Mouse (Mus musculus) Muller cell, postnatal 12 days (primary cell): ENCODE results near the gene Hax1.

Source experiments
- DNase-seq: peaks from one replicate; pipeline ENCODE4 v3.0.0-alpha.2; 2015; ENCODE audit errors: inconsistent ontology term

The Hax1 gene

DNA sequence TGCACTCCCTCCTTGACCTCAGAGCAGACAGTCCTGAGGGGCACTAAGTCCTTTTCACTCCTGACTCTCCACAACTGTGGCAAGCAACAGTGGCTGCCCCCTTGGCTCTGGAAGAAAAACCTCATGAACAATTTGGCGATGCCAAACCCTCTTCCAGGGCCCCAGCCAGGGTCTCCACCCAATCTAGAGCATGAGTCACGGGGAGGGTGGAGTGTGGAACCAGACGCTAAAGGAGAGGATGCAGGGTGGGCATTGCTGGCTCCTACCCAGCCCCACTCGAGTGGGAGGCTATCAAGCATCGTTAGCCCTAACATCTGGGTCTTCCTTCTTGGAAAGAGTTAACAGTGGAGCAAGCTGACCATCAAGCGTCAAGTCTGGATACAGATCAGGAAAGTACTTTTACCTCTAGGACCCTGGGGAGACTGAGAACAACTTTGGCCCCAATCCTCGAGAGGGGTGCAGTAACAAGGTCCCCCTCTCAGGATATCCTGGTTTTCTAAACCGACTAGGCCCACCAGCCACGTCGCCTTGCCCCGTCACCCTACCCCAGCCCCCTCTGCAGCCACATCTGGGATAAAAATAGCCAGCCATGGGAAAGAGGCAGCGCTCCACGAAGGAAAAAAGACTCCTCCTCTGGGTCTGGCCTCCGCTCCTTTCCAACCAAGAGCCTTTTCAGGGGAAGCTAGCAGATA, 36.4 kb downstream of the Hax1 start:
- DNase-seq: peak; percentile 70

DNA sequence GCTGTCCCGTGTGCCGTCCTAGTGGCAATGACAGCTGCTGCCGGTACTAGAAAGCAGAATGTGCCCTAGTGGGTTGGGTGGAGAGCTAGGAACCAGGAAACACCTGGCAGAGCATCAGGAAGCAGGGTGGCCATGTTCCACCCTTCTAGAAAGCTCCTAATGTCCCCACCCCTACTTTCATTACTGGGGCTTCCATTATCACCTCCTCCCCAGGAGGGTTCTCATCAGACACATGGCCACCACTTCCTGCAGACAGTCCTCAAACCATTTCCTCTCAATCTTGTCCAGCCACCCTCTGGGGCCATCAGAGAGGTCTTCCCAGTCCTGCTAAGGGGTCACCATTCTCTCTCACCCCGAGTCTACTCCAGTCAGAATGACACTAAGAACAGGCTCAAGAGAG, 37.1 kb downstream of the Hax1 start:
- DNase-seq: no peak

DNA sequence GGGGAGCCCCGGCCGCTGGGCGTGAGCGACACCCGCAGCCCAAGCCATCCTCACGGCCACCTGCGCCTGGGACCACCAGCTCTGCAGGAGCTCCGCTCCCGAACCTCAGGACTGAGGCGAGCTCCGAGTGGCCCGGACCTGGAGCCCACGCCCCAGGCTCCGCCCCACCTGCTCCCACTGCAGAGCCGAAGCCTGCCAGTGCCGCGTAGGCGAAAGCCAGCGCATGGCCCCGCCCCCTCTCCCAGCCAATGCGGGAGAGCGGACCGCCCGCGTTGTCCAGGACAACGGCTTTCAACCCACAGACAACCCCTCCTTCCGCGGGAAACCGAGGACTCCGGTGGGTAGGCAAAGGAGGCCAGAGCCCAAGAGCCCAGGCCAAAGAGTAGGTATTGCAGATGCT, 38.1 kb downstream of the Hax1 start:
- DNase-seq: peak; percentile 96

DNA sequence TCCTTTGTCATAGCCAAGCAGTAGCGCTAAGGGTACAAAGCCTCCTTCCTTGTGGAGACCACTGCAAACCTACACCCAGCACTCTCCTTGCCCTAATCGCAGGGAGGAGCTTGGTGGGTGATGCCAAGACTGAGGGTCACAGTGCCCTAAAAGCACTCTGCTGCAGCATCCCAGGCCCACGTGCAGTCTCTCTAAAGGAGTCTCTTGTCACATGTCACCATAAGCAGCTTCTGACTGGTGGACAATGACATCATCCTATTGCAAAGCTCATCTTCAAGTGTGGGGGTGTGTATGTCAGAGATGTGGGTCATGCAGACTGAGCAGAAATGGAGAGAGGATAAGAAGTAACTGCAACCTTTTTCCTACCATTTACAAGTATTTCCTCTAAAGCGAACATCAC, 39.1 kb downstream of the Hax1 start:
- DNase-seq: peak; percentile 53

DNA sequence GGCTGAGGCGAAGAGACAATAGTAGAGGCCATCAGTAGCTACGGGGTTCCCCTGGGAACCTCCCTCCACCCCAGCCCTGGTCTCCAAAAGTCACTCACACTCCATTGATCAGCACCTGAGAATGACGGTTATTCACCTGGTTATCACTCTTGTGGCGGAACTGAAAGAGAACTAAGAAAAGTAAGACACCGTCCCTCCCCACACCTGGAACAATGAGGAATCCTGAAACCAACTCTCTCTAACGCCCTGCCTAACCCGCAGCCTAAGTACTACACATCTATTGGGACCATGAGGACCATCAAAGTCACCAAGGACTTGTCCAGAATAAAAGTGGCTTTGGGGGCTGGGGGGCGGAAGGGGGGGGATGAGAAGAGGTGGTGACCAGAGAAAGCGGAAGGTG, 40.7 kb downstream of the Hax1 start:
- no peak for DNase-seq

DNA sequence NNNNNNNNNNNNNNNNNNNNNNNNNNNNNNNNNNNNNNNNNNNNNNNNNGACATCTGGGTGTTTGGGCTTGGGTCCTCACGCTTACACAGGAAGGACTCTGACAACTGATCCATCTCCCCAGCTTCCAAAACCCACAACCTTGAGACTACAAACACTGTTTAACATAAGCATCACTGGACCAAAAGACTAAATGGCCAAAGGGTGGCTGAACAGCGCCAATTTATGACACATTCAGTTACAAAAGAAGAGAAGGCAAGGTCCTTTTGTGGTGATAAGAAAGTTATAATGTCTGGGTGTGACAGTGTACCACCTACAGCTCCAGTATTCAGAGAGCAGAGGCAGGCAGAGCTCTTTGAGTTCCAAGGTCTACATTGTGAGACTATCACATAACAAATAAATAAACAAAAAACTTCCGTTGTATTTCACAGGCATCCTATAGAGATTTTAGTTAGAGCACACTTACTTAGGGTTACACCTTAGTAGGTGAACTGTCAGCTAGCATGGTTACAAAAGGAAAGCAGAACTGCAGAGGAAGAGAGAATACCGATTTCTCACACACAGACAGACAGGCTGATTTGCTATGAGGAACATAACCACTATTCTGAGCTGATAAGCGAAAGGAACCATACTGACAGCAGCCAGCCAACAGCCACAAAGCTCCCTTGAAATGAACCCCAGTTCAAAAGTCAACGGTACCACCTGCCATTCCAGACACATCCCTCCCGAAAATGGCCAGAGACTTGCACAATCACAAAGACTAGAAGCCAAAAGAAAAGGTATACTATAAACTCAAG, 42.2 kb downstream of the Hax1 start:
- no peak for DNase-seq

DNA sequence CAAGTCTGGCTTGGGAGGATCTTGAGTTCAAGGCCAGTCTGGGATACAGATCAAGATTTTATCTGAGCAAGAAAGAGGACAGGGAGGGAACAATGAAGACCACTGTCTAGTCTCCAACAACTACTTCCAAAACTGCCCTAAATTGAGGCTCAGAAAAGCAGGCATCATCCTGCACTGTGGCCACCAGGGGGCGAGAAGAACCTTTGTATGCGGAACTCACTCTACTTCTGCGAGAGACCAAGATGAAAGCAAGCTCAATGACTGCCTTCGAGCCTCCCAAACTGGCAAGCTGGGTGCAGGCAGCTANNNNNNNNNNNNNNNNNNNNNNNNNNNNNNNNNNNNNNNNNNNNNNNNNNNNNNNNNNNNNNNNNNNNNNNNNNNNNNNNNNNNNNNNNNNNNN, 45.2 kb downstream of the Hax1 start:
- peak; percentile 63 for DNase-seq

DNA sequence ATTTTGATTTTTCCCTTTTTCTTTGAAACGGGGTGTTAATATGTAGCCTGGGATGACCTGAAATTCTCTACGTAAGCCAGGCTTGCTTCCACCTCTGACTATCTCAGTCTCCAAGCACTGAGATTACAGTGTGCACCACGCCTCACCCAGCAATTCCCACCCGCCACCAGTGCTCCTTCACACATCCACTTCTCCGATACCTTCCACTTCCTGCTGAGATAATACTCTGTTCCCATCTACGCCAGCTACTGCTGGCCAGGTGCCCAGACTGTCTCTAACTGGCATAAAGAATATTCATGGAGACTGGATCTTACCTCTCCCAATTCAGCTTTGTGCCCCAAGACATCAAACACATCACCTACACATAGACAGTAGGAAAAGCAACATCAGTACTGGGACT, 49.9 kb downstream of the Hax1 start:
- DNase-seq: no peak

DNA sequence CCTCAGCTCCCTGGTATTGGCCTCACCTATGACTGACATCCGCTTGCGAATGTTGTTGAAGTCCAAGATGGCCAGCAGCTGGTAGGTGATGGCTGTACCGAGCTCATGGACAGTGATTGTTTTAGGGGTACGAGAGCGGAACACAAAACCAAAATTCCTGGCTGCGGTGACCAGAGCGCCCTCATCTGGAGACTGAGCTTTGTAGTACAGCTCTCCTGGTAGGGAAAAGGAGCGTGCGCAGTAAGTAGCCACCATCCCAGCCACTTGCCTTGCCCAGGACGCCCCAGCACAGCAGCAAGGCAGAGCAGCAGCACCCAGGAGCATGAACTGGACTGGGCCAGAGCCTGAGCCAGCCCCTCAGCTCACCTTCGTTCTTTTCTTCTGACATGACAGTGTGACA, 50.6 kb downstream of the Hax1 start:
- DNase-seq: no peak
